Mouse (Mus musculus): ENCODE results near the gene Fzd1. TPM values are rescaled to one million over a fixed set of nuclear protein-coding genes. Genes with fewer than 3 reads are reported as not detected.

Gene Fzd1
- polyA plus RNA-seq, 1 experiment from 2014 or later = 41.6 TPM

- Histone ChIP-seq H3K27ac (no peak overlapping the region), H3K27me3 (no peaks in the 10 kb centered on the region), H3K4me1 (0 out of 2 replicates have a peak, but pooled peaks cover 11% of the 10 kb centered on the region), H3K36me3 (no peaks in the 10 kb centered on the region), H3K4me2 (no peak overlapping the region), H3K9ac (no peak overlapping the region), H3K9me3 (replicated peaks) (no peaks in the 10 kb centered on the region), H3K4me3 (replicated peaks) (no peak overlapping the region)
- peak; percentile 67; the same call in 1 of the 2 replicates for ATAC-seq (replicated peaks; ENCODE audit: low FRiP score)
- WGBS = 22% methylated on average over 6 of the region's 6 CpGs
Measured at GRCm38 (mm10) chr5:4737013-4737412, 20.8 kb downstream of the Fzd1 start.

- Histone ChIP-seq H3K9ac (no peak overlapping the region), H3K27me3 (no peaks in the 10 kb centered on the region), H3K4me3 (replicated peaks) (no peak overlapping the region), H3K36me3 (no peaks in the 10 kb centered on the region), H3K4me2 (no peak overlapping the region), H3K9me3 (replicated peaks) (no peaks in the 10 kb centered on the region), H3K4me1 (0 out of 2 replicates have a peak, but pooled peaks cover 11% of the 10 kb centered on the region), H3K27ac (no peak overlapping the region)
- 69% methylated on average over 7 of the region's 7 CpGs for WGBS
- ATAC-seq (replicated peaks; ENCODE audit: low FRiP score) = no peak
Measured at GRCm38 (mm10) chr5:4735461-4735860, 22.4 kb downstream of the Fzd1 start.

- Histone ChIP-seq H3K36me3 (no peaks in the 10 kb centered on the region), H3K4me2 (no peak overlapping the region), H3K9me3 (replicated peaks) (no peaks in the 10 kb centered on the region), H3K9ac (no peak overlapping the region), H3K4me1 (0 out of 2 replicates have a peak, but pooled peaks cover 11% of the 10 kb centered on the region), H3K27me3 (no peaks in the 10 kb centered on the region), H3K27ac (0 out of 2 replicates have a peak overlapping the region, but pooled peaks have one; percentile 24), H3K4me3 (replicated peaks) (no peak overlapping the region)
- 0 out of 2 replicates have a peak, but pooled peaks have one; percentile 74 for ATAC-seq (replicated peaks; ENCODE audit: low FRiP score)
- 50% methylated on average over 4 of the region's 4 CpGs for whole genome bisulfite sequencing
Measured at GRCm38 (mm10) chr5:4733239-4733638, 24.6 kb downstream of the Fzd1 start.

GRCm38 (mm10) chr5:4732241-4733229 is 25.3 kb downstream of the Fzd1 start:
- WGBS = 67% methylated on average over 10 of the region's 10 CpGs

GRCm38 (mm10) chr5:4731743-4732215 is 26.1 kb downstream of the Fzd1 start:
- 79% methylated on average over 5 of the region's 5 CpGs for WGBS
- Histone ChIP-seq H3K9ac (no peak overlapping the region), H3K4me1 (0 out of 2 replicates have a peak, but pooled peaks cover 11% of the 10 kb centered on the region), H3K27me3 (no peaks in the 10 kb centered on the region), H3K27ac (no peak overlapping the region), H3K4me2 (no peak overlapping the region), H3K4me3 (replicated peaks) (no peak overlapping the region), H3K9me3 (replicated peaks) (no peaks in the 10 kb centered on the region), H3K36me3 (no peaks in the 10 kb centered on the region)
- ATAC-seq (replicated peaks; ENCODE audit: low FRiP score) = no peak

More at GRCm38 (mm10) chr5:4732241-4733229, 25.3 kb downstream of the Fzd1 start:
- Histone ChIP-seq H3K36me3 (no peaks in the 10 kb centered on the region), H3K4me1 (0 out of 2 replicates have a peak, but pooled peaks cover 11% of the 10 kb centered on the region), H3K9ac (no peak overlapping the region), H3K27ac (0 out of 2 replicates have a peak overlapping the region, but pooled peaks have one; percentile 24), H3K4me2 (no peak overlapping the region), H3K27me3 (no peaks in the 10 kb centered on the region), H3K9me3 (replicated peaks) (no peaks in the 10 kb centered on the region), H3K4me3 (replicated peaks) (no peak overlapping the region)
- 0 out of 2 replicates have a peak, but pooled peaks have one; percentile 57 for ATAC-seq (replicated peaks; ENCODE audit: low FRiP score)

GRCm38 (mm10) chr5:4731064-4731463 is 26.8 kb downstream of the Fzd1 start:
- Histone ChIP-seq H3K27ac (no peak overlapping the region), H3K9me3 (replicated peaks) (no peaks in the 10 kb centered on the region), H3K9ac (no peak overlapping the region), H3K36me3 (no peaks in the 10 kb centered on the region), H3K4me2 (no peak overlapping the region), H3K27me3 (no peaks in the 10 kb centered on the region), H3K4me1 (0 out of 2 replicates have a peak, but pooled peaks cover 11% of the 10 kb centered on the region), H3K4me3 (replicated peaks) (no peak overlapping the region)
- no peak for ATAC-seq (replicated peaks; ENCODE audit: low FRiP score)
- 71% methylated on average over 3 of the region's 3 CpGs for WGBS

Small RNA genes within 50 kb of the gene (microRNA-seq; reads per million reads assigned to microRNA genes)
- not detected for gene Gm44483
